Mouse (Mus musculus): ENCODE measurements at regions not wholly inside any gene's neighbourhood (a gene's known extent, or its start where the extent isn't known, plus 50 kb on each side); places are given as distances from the start of the nearest gene placed in this dataset.

DNA sequence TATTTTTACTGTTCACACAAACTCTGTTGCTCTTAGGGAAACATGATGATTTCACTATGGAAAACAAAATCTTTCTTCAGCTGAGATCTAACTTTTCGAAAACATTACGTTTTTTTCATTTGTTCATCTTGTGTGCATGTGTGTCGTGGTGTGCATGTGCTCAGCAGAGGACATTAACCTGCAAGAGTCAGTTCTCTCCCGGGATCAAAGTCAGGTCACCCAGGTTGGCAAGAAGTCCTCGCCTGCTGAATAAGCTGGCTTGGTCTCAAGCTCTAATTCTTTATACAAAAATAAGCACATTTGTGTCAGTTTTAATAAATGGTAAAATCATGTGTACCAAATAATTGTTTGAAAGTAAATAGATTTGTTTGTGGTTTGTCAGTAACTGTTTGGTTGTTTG is 105.2 kb upstream of the Foxn2 start:
- TF ChIP-seq CTCF (IDR thresholded peaks at IDR 0.05; ENCODE audit: low read depth, low read length), result no peak
- no peak for TF ChIP-seq POLR2A (IDR thresholded peaks at IDR 0.05; ENCODE audit: borderline replicate concordance, low read depth, low read length)
